Mouse (Mus musculus) testis, adult 2 months (tissue): ENCODE measurements around the gene Tspo. TPM values are rescaled to one million over a fixed set of nuclear protein-coding genes. Genes with fewer than 3 reads are reported as not detected.

Experiments
- H3K27ac ChIP-seq: fragments of 200-500 bp; 2 replicates; pipeline ENCODE4 v1.5.1; 2012; ENCODE audit warnings: low read depth, low read length; ENCODE audit not compliant: control insufficient read depth, insufficient read depth
- H3K27me3 ChIP-seq: fragments of 200-500 bp; 2 replicates; pipeline ENCODE4 v1.6.1; 2012; ENCODE audit warnings: mild to moderate bottlenecking, low read length, moderate library complexity; ENCODE audit not compliant: control insufficient read depth, insufficient read depth
- H3K36me3 ChIP-seq: fragments of 200-500 bp; 2 replicates; pipeline ENCODE4 v1.6.1; 2012; ENCODE audit warnings: mild to moderate bottlenecking, low read length; ENCODE audit not compliant: control insufficient read depth, insufficient read depth
- H3K4me1 ChIP-seq: fragments of 200-500 bp; 2 replicates; pipeline ENCODE4 v1.6.1; 2012; ENCODE audit warnings: low read length; ENCODE audit not compliant: control insufficient read depth, insufficient read depth
- H3K4me3 ChIP-seq: fragments of 200-500 bp; 2 replicates; pipeline ENCODE4 v1.5.1; 2012; ENCODE audit warnings: low read depth, mild to moderate bottlenecking, low read length, moderate library complexity, mixed read lengths; ENCODE audit not compliant: control insufficient read depth
- CTCF ChIP-seq: fragments of 200-500 bp; IDR thresholded peaks from 2 replicates; pipeline ENCODE4 v1.5.1; 2012; ENCODE audit warnings: low read depth, mild to moderate bottlenecking, inconsistent platforms, low read length, moderate library complexity; ENCODE audit not compliant: control insufficient read depth, insufficient read depth, insufficient replicate concordance
- POLR2A ChIP-seq: fragments of 200-500 bp; IDR thresholded peaks from 2 replicates; pipeline ENCODE4 v1.6.1; 2012; ENCODE audit warnings: low read depth, mild to moderate bottlenecking, inconsistent platforms, low read length, moderate library complexity; ENCODE audit not compliant: control insufficient read depth
- polyA plus RNA-seq: library from polyadenylated mRNA; depleted of rRNA; stranded (reverse); fragments of >200 nt; gene quantifications from 2 replicates; pipeline ENCODE4 v1.2.3, GENCODE M21; 2012

The Tspo gene
- polyA plus RNA-seq, 1 experiment: 19.5 TPM

DNA sequence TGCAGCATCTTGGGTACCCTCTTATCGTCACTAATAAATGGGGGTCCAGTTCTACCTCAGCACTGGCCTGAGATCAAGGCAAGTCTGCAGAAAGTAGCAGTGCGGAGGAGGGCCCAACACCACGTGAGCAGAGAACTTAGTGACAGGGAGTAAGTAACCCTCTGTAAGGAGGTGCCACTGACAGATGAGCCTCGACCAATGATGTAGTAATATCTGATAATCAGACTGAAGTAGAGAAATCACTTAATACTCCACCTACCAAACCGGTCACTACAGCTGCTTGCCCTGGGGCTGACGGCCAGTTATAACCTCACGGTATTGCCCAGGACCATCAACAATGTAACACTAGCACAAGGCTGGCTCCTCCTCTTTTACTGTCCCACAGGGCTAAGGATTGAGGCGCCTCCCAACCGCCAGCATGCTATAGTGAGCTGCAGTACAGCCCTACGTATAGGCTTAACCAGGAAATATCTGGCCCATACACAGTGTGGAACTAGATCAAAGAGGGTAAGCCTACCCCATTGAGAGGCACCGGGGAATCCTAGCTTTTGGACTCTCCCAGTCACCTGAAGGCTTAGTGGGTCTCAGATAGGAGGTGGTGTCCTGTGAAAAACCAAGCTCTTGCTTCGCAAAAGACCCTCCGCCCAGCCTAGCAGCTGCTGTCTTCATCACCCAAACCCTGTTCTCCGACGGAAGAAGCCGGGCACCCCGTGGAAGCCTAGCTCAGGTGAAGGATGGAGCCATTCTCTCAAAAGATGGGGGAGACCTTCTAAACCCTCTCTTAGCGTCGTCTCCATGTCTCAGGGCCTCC lies 30.5 kb downstream of the Tspo start:
- Histone ChIP-seq H3K27ac (no peak overlapping the region; the same call in 1 of the 2 replicates), H3K4me1 (peaks cover 9% of the 10 kb centered on the region), H3K4me3 (peak overlapping the region; percentile 96), H3K27me3 (no peaks in the 10 kb centered on the region), H3K36me3 (no peaks in the 10 kb centered on the region)
- TF ChIP-seq POLR2A (no peak), CTCF (no peak)

DNA sequence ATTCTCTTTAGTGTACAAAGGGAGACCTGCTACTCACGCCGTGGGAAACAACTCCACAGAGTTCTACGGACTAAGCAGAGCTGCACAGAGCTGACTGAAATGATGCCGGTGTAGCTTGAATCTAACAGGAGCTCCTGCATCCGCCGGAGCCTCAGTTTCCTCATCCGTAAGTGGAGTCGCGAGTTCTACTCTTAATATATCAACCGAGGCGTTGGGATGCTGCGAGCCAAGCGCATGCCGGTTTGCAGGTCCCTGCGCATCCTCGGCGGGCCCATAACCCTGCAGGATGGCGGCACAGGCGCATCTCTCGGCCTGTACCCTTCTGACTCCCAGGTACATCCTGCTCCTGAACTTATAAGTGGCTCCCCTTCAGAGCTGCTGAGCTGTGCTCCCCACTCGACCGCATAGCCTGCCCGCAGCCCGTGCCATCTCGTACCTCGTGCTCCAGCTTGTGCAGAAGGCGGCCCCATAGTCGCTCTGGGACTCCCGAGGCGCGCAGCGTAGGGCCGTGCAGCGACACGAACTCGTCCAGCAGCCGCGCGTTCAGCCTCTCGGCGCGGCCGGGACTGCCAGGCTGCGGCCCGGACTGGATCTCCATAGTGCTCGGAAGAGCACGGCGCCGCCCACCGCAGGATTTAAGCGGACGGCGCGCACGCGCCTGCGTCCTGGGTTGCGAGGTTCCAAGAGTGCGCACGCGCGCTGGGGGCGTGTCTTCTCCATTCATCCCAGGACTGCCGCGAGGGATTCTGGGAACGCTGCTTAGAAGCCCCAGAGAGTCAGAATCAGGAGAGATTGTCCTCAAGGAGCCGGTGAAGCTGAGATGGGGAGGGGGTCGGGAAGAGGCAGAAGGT lies 31.3 kb downstream of the Tspo start, which contains the start of gene Ttll12:
Ttll12 (minus strand) TSS at position 645 of the 851 bp plus-strand sequence.
- no peaks in the 10 kb centered on the region for H3K27me3 ChIP-seq
- peak within 1 kb of the TSS; percentile 96 for H3K4me3 ChIP-seq
- no peaks in the 10 kb centered on the region for H3K36me3 ChIP-seq
- peak within 1 kb of the TSS; percentile 9; the same call in 1 of the 2 replicates for H3K27ac ChIP-seq
- TF ChIP-seq POLR2A (peak; percentile 58; the same call in 1 of the 2 replicates), CTCF (no peak)
- H3K4me1 ChIP-seq: peaks cover 9% of the 10 kb centered on the region

DNA sequence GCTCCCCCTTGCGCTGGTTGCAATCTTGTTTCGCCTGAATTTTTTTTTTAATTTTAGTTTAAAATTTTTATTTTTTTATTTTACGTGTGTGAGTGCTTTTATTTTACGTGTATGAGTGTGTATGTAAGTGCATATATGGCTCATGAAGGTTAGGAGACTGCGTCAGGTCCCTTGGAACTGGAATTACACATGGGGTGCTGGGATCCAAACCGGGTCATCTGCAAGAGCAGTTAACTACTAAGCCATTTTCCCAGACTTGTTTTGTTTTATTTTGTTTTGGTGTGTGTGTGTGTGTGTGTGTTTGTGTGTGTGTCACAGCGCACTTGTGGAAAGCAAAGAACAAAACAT lies 31.9 kb downstream of the Tspo start:
- H3K27ac ChIP-seq: no peak overlapping the region
- H3K36me3 ChIP-seq: no peaks in the 10 kb centered on the region

DNA sequence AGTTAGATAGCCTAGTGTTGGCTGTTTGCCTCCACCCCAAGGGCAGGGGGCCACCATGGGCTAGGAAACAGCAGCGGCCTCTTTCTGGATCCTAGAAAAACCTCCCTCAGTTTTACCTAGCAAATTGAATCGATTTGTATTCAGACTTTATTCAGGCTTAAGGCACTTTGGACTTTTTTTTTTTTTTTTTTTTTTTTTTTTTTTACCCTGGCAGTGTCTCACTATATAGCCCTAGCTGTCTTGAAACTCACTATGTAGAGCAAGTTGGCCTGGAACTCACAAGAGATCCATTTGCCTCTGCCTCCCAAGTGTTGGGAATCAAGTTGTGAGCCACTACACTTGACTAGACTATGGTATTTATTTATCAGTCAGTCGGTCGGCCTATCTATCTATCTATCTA lies 33.4 kb downstream of the Tspo start:
- H3K27me3 ChIP-seq: no peaks in the 10 kb centered on the region
- no peak overlapping the region for H3K27ac ChIP-seq
- H3K4me1 ChIP-seq: peaks cover 9% of the 10 kb centered on the region
- TF ChIP-seq CTCF (no peak), POLR2A (no peak)
- no peaks in the 10 kb centered on the region for H3K36me3 ChIP-seq
- H3K4me3 ChIP-seq: no peak overlapping the region

More for the DNA sequence above, 31.9 kb downstream of the Tspo start:
- Histone ChIP-seq H3K4me1 (peaks cover 9% of the 10 kb centered on the region), H3K27me3 (no peaks in the 10 kb centered on the region), H3K4me3 (no peak overlapping the region; the same call in 1 of the 2 replicates)
- TF ChIP-seq POLR2A (no peak), CTCF (no peak)

DNA sequence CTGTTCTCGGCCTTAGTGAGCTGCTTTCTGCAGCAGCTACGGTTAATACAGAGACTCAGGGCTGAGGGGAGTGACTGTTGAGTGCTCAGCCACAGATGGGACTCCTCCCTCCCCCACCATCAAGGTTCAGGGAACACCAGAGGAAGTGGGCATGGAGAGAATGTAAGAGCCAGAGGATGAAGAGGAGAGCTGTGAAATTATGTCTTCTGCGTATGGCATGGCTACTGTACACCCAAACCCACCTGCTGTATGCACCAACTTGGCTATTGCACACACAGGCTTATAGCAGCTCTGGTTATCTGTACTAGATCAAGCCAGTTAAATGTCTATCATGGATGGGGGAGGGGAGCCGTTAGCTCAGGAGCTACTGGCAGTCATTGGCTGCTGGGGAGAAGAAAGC lies 37.8 kb downstream of the Tspo start:
- H3K36me3 ChIP-seq: no peaks in the 10 kb centered on the region
- no peak overlapping the region for H3K27ac ChIP-seq
- no peaks in the 10 kb centered on the region for H3K27me3 ChIP-seq
- no peak overlapping the region for H3K4me3 ChIP-seq
- H3K4me1 ChIP-seq: no peaks in the 10 kb centered on the region
- TF ChIP-seq POLR2A: no peak
- no peak for TF ChIP-seq CTCF

- peaks cover 2% of the 10 kb centered on the region; the same call in 1 of the 2 replicates for H3K4me1 ChIP-seq
- TF ChIP-seq POLR2A: no peak
- no peak for TF ChIP-seq CTCF
- H3K27me3 ChIP-seq: no peaks in the 10 kb centered on the region
- H3K4me3 ChIP-seq: no peak overlapping the region
- no peaks in the 10 kb centered on the region for H3K36me3 ChIP-seq
- H3K27ac ChIP-seq: no peak overlapping the region
Observed at GRCm38 (mm10) chr15:83602372-83603045, 39.1 kb downstream of the Tspo start.
